Mouse (Mus musculus): ENCODE data around the gene Tusc1.

GRCm38 (mm10) chr4:93334636-93335117 lies 634 bp downstream of the Tusc1 start:
- TF ChIP-seq CTCF (IDR thresholded peaks at IDR 0.05; ENCODE audit: borderline replicate concordance, insufficient read depth, low read depth, low read length) (no peak), POLR2A (IDR thresholded peaks at IDR 0.05; ENCODE audit: borderline replicate concordance, insufficient read depth, low read length) (peak; percentile 18; the same call in 1 of the 2 replicates)
